Mouse (Mus musculus) midbrain, embryonic 13.5 days (tissue): ENCODE measurements around the gene Zbed3. TPM values are rescaled to one million over a fixed set of nuclear protein-coding genes. Genes with fewer than 3 reads are reported as not detected.

Experiments
- ATAC-seq: fragments of 200-750 bp; cut with Nextera tagmentation; 2 replicates; pipeline ENCODE4 v1.8.0; 2017; ENCODE audit warnings: mild to moderate bottlenecking, moderate TSS enrichment, moderate library complexity
- H3K27ac ChIP-seq: fragments of 300-500 bp; sonication (generic); 2 replicates; pipeline ENCODE4 v1.5.1; 2015; ENCODE audit warnings: inconsistent platforms, mild to moderate bottlenecking, moderate library complexity
- H3K27me3 ChIP-seq: fragments of 300-500 bp; sonication (generic); 2 replicates; pipeline ENCODE4 v1.6.1; 2015; ENCODE audit warnings: mild to moderate bottlenecking, inconsistent platforms
- H3K36me3 ChIP-seq: fragments of 300-500 bp; sonication (generic); 2 replicates; pipeline ENCODE4 v1.6.1; 2015; ENCODE audit warnings: mild to moderate bottlenecking, inconsistent platforms
- H3K4me1 ChIP-seq: fragments of 300-500 bp; sonication (generic); replicated peaks from 2 replicates; pipeline ENCODE4 v1.6.1; 2015; ENCODE audit warnings: inconsistent platforms
- H3K4me2 ChIP-seq: fragments of 300-500 bp; sonication (generic); replicated peaks from 2 replicates; pipeline ENCODE4 v1.6.1; 2015; ENCODE audit warnings: moderate library complexity, mild to moderate bottlenecking, inconsistent platforms
- H3K4me3 ChIP-seq: fragments of 300-500 bp; sonication (generic); replicated peaks from 2 replicates; pipeline ENCODE4 v1.5.1; 2015; ENCODE audit warnings: mild to moderate bottlenecking, inconsistent platforms
- H3K9ac ChIP-seq: fragments of 300-500 bp; sonication (generic); replicated peaks from 2 replicates; pipeline ENCODE4 v1.6.1; 2015; ENCODE audit warnings: mild to moderate bottlenecking, inconsistent platforms
- H3K9me3 ChIP-seq: fragments of 300-500 bp; sonication (generic); 2 replicates; pipeline ENCODE4 v1.6.1; 2016; ENCODE audit warnings: mild to moderate bottlenecking, inconsistent platforms
- WGBS: fragments of 180-500 bp; shearing (Covaris S2); methylation state at CpG from one replicate; pipeline ENCODE4 v1.1.7; 2015; 5-methylcytosine and 5-hydroxymethylcytosine counted together
- polyA plus RNA-seq: library from polyadenylated mRNA; unstranded; fragments of >200 nt; fragmentation: Nextera tagmentation; extraction: Ambion mirVana; gene quantifications from 2 replicates; pipeline ENCODE4 v1.2.1, GENCODE M21; 2015

The Zbed3 gene
- polyA plus RNA-seq = 46.4 and 48.8 TPM in 2 replicates

DNA sequence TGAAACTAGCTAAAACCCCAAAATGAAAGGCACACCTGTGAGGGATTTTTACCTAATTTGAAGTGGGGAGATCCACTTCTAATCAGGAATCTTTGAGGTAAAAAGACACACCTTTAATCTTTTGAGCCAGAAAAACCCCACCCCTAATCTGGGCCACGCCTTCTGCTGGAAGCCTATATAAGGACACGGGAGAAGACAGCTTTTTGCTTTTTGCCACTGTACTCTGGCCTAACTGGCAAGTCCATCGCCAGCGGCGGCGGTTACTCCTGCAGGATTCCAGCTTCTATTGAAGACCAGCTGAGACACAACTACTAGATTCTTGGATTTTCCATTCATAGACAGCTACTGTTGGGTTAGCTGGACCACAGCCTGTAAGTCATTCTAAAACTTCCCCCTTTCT is at the start of gene Zbed3:
Gene Zbed3 (plus strand): TSS at position 213 of the 400 bp plus-strand sequence.
- no peaks in the 10 kb centered on the region for H3K9me3 ChIP-seq
- H3K4me3 ChIP-seq = peak within 1 kb of the TSS; percentile 76
- ATAC-seq = no peak
- H3K4me2 ChIP-seq = peak within 1 kb of the TSS; percentile 75
- H3K9ac ChIP-seq = peak within 1 kb of the TSS; percentile 96
- H3K27me3 ChIP-seq = no peaks in the 10 kb centered on the region
- 92% methylated on average over 6 of the region's 6 CpGs for WGBS
- H3K4me1 ChIP-seq = peaks cover 25% of the 10 kb centered on the region
- no peaks in the 10 kb centered on the region for H3K36me3 ChIP-seq
- peak within 1 kb of the TSS; percentile 93 for H3K27ac ChIP-seq

DNA sequence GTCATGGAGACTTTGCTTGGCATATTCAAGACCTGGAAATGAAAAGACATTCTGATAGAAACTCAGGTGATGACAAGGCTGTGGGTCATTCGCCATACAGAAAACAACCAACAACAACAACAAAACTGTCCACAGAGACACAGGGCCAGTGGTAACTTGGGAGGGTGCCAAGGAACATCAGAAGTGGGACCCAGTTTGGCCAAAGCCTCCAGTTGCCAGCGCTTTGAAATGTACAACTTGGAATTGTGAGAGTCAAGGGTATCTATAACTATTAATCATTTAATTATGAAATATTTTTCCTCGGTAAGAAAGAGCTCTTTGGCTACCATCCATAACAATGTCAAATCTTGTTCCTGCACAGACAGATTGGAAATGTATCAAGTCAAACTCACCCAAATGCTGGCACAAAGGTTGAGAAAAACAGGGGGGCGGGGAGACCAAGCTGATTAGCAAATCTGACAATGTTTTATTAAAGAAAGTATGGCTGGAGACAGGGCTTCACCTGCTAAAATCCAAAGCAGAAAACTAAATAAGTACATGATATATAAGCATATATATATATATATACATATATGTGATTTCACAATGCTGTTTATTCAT is 44.9 kb upstream of the Zbed3 start:
- H3K9ac ChIP-seq = no peak overlapping the region
- ATAC-seq = no peak
- H3K27me3 ChIP-seq = no peaks in the 10 kb centered on the region
- no peaks in the 10 kb centered on the region for H3K36me3 ChIP-seq
- no peak overlapping the region for H3K4me2 ChIP-seq
- 86% methylated on average over 4 of the region's 4 CpGs for WGBS
- H3K4me3 ChIP-seq = no peak overlapping the region
- 0 out of 2 replicates have a peak, but pooled peaks cover 3% of the 10 kb centered on the region for H3K4me1 ChIP-seq
- no peaks in the 10 kb centered on the region for H3K9me3 ChIP-seq
- no peak overlapping the region for H3K27ac ChIP-seq

- no peak overlapping the region for H3K27ac ChIP-seq
- H3K9me3 ChIP-seq = no peaks in the 10 kb centered on the region
- no peak overlapping the region for H3K9ac ChIP-seq
- no peak overlapping the region for H3K4me2 ChIP-seq
- ATAC-seq = no peak
- WGBS = 33% methylated on average over 6 of the region's 7 CpGs
- no peaks in the 10 kb centered on the region for H3K27me3 ChIP-seq
- 0 out of 2 replicates have a peak, but pooled peaks cover 3% of the 10 kb centered on the region for H3K4me1 ChIP-seq
- H3K36me3 ChIP-seq = no peaks in the 10 kb centered on the region
- no peak overlapping the region for H3K4me3 ChIP-seq
Observed at GRCm38 (mm10) chr13:95281740-95282673, 41.4 kb upstream of the Zbed3 start.

DNA sequence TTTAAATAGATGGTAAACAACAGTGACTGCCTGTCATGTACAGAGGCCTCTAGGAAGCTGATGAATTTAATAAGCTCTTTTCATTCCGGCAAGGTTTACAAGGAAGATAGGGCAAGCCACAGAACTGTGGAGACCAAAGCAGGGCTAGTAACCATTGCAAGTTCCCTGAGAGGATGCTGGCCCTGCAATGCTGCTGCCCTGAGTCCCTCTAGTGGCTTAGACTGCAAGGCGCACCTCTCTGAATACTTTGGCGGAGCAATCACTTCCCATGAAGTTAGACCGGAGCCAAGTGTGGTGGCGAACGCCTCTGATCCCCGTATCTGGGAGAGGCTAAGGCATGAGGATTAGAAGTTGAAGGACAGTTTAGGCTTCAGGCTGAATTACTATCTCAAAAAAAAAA is 36.4 kb upstream of the Zbed3 start:
- H3K36me3 ChIP-seq = no peaks in the 10 kb centered on the region
- 4% methylated on average over 7 of the region's 7 CpGs for WGBS
- H3K4me3 ChIP-seq = no peak overlapping the region
- no peak overlapping the region for H3K4me2 ChIP-seq
- 0 out of 2 replicates have a peak, but pooled peaks cover 3% of the 10 kb centered on the region for H3K27me3 ChIP-seq
- ATAC-seq = peak; percentile 82
- no peaks in the 10 kb centered on the region for H3K4me1 ChIP-seq
- no peak overlapping the region for H3K27ac ChIP-seq
- no peaks in the 10 kb centered on the region for H3K9me3 ChIP-seq
- H3K9ac ChIP-seq = no peak overlapping the region

DNA sequence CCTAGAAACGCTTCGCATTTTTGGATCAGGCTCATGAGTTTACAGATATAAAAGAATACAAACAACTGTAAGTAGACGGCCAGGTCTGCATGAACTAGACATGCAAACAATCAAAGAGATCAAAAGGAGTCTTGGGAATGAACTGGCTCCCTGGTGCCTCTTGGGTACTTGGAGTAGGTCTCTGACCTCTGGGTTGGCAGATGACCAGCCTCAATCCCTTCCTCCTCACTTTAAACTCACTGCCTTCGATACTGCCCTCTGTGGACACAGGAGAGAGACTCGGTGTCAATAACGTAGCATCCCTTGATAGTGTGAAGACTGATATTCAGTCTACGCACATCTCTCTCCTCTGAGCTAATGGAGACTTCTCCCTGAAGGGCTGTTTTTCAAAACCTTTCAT is 35.4 kb upstream of the Zbed3 start:
- no peaks in the 10 kb centered on the region for H3K9me3 ChIP-seq
- ATAC-seq = no peak
- 75% methylated on average over 7 of the region's 7 CpGs for WGBS

DNA sequence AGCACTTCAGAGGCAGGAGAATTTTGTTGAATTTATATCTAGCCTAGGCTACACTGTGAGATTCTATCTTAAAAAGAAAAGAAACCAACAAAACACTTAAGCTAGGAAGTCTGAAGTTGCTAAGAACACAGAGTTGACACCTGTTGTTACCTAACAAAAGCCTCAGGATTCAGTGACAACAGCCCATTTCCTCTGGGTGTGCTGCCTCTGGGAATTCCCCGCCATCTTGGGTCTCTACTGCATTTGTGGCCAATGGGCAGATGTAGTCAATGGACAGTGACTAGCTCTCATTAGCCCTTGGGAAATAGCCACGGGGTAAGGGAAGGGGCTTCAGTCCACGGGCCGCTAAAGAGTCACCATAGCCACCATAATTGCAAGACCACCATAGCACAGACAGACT is 31.4 kb upstream of the Zbed3 start:
- ATAC-seq = no peak
- H3K27ac ChIP-seq = no peak overlapping the region
- WGBS = 65% methylated on average over 4 of the region's 4 CpGs

More for the DNA sequence above, 35.4 kb upstream of the Zbed3 start:
- Histone ChIP-seq H3K27ac (no peak overlapping the region), H3K4me3 (no peak overlapping the region), H3K4me1 (no peaks in the 10 kb centered on the region), H3K9ac (no peak overlapping the region), H3K27me3 (0 out of 2 replicates have a peak, but pooled peaks cover 3% of the 10 kb centered on the region), H3K4me2 (no peak overlapping the region), H3K36me3 (no peaks in the 10 kb centered on the region)

GRCm38 (mm10) chr13:95299956-95300355 is 23.5 kb upstream of the Zbed3 start:
- no peaks in the 10 kb centered on the region for H3K27me3 ChIP-seq
- no peak overlapping the region for H3K4me2 ChIP-seq
- no peaks in the 10 kb centered on the region for H3K9me3 ChIP-seq
- H3K9ac ChIP-seq = no peak overlapping the region
- H3K4me3 ChIP-seq = no peak overlapping the region
- no peaks in the 10 kb centered on the region for H3K36me3 ChIP-seq
- no peak for ATAC-seq
- no peak overlapping the region for H3K27ac ChIP-seq
- WGBS = 70% methylated on average over 3 of the region's 3 CpGs
- no peaks in the 10 kb centered on the region for H3K4me1 ChIP-seq

More for the DNA sequence above, 31.4 kb upstream of the Zbed3 start:
- Histone ChIP-seq H3K9me3 (no peaks in the 10 kb centered on the region), H3K36me3 (no peaks in the 10 kb centered on the region), H3K4me2 (no peak overlapping the region), H3K27me3 (0 out of 2 replicates have a peak, but pooled peaks cover 3% of the 10 kb centered on the region), H3K9ac (no peak overlapping the region), H3K4me1 (no peaks in the 10 kb centered on the region), H3K4me3 (no peak overlapping the region)

GRCm38 (mm10) chr13:95306596-95306995 is 16.8 kb upstream of the Zbed3 start:
- ATAC-seq = no peak
- no peaks in the 10 kb centered on the region for H3K27me3 ChIP-seq
- no peaks in the 10 kb centered on the region for H3K9me3 ChIP-seq
- no peak overlapping the region for H3K27ac ChIP-seq
- no peak overlapping the region for H3K4me2 ChIP-seq
- H3K36me3 ChIP-seq = no peaks in the 10 kb centered on the region
- H3K4me3 ChIP-seq = no peak overlapping the region
- no peaks in the 10 kb centered on the region for H3K4me1 ChIP-seq
- H3K9ac ChIP-seq = no peak overlapping the region
- WGBS = 84% methylated on average over 4 of the region's 4 CpGs

DNA sequence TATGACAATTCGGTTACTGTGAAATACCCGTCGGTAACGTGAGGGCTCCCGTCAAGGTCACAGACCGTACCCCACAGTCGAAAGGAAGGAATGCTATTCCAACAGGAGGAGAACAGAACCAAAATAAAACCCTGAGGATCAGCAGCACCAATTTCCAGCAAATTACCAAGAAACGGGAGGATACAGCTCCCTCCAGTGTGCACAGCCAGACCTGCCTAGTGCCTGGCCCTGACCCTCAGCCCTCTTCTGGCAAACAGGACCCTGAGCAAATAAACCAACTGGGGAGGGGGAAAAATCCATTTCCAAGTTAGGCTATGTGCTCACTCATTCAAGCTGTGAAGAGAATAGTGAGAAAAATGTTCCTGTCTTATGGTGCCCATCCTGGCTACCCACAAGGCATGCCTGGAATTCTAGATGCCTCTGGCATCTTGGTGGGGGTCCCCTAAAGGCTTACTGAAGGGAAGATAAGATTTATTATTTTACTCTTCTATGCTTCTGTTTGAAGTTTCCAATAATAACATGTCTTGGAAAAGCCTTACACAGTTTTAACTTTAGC is 16.2 kb upstream of the Zbed3 start:
- Histone ChIP-seq H3K9ac (no peak overlapping the region), H3K4me3 (no peak overlapping the region), H3K36me3 (no peaks in the 10 kb centered on the region), H3K27me3 (no peaks in the 10 kb centered on the region), H3K9me3 (no peaks in the 10 kb centered on the region), H3K27ac (no peak overlapping the region), H3K4me2 (no peak overlapping the region), H3K4me1 (peaks cover 4% of the 10 kb centered on the region; the same call in 1 of the 2 replicates)
- ATAC-seq = no peak
- WGBS = 80% methylated on average over 8 of the region's 8 CpGs

DNA sequence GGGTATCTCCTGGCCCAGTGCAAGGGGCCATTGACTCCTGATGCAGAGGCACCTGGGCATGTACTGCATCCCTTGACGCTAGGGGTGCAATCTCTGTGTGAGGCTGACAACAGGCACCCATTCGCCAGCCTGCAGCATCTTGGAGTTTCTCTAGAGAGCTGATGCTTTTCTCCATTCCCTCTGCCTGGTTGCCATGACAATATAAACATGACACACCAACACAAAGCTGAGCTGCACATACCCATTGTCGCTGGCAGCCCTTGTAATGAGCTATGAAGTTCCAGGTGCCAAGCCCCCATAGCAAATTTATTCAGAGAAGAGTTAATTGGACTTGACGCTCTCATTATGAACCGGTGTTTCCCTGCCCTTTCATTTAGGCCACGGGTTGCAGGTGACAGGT is 11.4 kb upstream of the Zbed3 start:
- no peaks in the 10 kb centered on the region for H3K36me3 ChIP-seq
- no peak overlapping the region for H3K27ac ChIP-seq
- no peak for ATAC-seq
- H3K4me1 ChIP-seq = peaks cover 4% of the 10 kb centered on the region; the same call in 1 of the 2 replicates
- no peaks in the 10 kb centered on the region for H3K9me3 ChIP-seq
- H3K27me3 ChIP-seq = no peaks in the 10 kb centered on the region
- H3K9ac ChIP-seq = no peak overlapping the region
- H3K4me3 ChIP-seq = no peak overlapping the region
- WGBS = 57% methylated on average over 6 of the region's 6 CpGs
- no peak overlapping the region for H3K4me2 ChIP-seq

DNA sequence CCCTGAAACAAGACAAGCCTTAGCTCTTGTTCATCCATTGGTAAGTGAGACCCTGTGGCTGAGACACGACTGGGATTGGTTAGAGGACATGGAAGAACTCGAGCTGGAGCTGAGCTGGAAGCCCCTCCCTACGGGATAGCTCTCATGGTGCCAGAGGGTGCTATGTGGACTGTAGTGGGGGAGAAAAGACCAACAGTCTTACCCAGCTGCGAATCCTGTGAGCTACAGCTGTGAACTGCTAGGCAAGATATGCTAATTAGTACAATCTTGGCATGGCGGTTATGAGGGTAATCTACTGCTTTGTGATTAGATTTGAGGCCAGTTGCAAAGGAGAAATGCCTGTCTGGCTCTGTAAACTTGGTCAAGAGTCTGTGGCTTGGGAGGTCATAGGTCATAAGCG is 4.3 kb upstream of the Zbed3 start:
- Histone ChIP-seq H3K9ac (no peak overlapping the region), H3K4me2 (no peak overlapping the region), H3K4me3 (no peak overlapping the region), H3K27ac (no peak overlapping the region), H3K27me3 (no peaks in the 10 kb centered on the region), H3K36me3 (no peaks in the 10 kb centered on the region), H3K4me1 (no peaks in the 10 kb centered on the region), H3K9me3 (no peaks in the 10 kb centered on the region)
- ATAC-seq = no peak
- WGBS = 79% methylated on average over 6 of the region's 6 CpGs

- no peak for ATAC-seq
- Histone ChIP-seq H3K9ac (no peak overlapping the region), H3K36me3 (no peaks in the 10 kb centered on the region), H3K27ac (no peak overlapping the region), H3K4me2 (no peak overlapping the region), H3K27me3 (no peaks in the 10 kb centered on the region), H3K9me3 (no peaks in the 10 kb centered on the region), H3K4me3 (no peak overlapping the region), H3K4me1 (no peaks in the 10 kb centered on the region)
- 67% methylated on average over 4 of the region's 4 CpGs for WGBS
Observed at GRCm38 (mm10) chr13:95320451-95320850, 3.0 kb upstream of the Zbed3 start.
